Mouse (Mus musculus) left cerebral cortex, adult 11 months (tissue): ENCODE data around the gene Grifin.

ENCODE experiments used
- DNase-seq: peaks from one replicate; pipeline ENCODE4 v3.0.0; 2022; ENCODE audit warnings: low spot score

The Grifin gene

GRCm38 (mm10) chr5:140549306-140550047 lies 15.4 kb downstream of the Grifin start:
- DNase-seq = peak; percentile 58

GRCm38 (mm10) chr5:140546332-140546731 lies 18.5 kb downstream of the Grifin start:
- no peak for DNase-seq

GRCm38 (mm10) chr5:140545651-140546050 lies 19.2 kb downstream of the Grifin start:
- DNase-seq = no peak

GRCm38 (mm10) chr5:140542811-140543575 lies 21.9 kb downstream of the Grifin start:
- DNase-seq = peak; percentile 57

GRCm38 (mm10) chr5:140540106-140540505 lies 24.8 kb downstream of the Grifin start:
- peak; percentile 36 for DNase-seq

- no peak for DNase-seq
Measured at GRCm38 (mm10) chr5:140538111-140538683, 26.7 kb downstream of the Grifin start.

- DNase-seq = no peak
Measured at GRCm38 (mm10) chr5:140526754-140527153, 38.1 kb downstream of the Grifin start.

GRCm38 (mm10) chr5:140521196-140521595 lies 43.7 kb downstream of the Grifin start:
- no peak for DNase-seq

GRCm38 (mm10) chr5:140517921-140518230 lies 47.0 kb downstream of the Grifin start:
- DNase-seq = no peak

- no peak for DNase-seq
Measured at GRCm38 (mm10) chr5:140517159-140517920, 47.5 kb downstream of the Grifin start.

- no peak for DNase-seq
Measured at GRCm38 (mm10) chr5:140514799-140515486, 49.9 kb downstream of the Grifin start.

- no peak for DNase-seq
Measured at GRCm38 (mm10) chr5:140513921-140514320, 51.0 kb downstream of the Grifin start.
